Mouse (Mus musculus) retina, embryonic 14.5 days (tissue): Measurements from ENCODE around the gene Wfdc15b.
"Not testable (repeated sequence)": the region's sequence is repeated elsewhere in the genome, so short reads cannot be mapped to it uniquely, and the experiment has no call there.

Source experiments
- DNase-seq: peaks from one replicate; pipeline ENCODE4 v3.0.0-alpha.2; 2015; ENCODE audit warnings: low spot score

Wfdc15b gene

DNA sequence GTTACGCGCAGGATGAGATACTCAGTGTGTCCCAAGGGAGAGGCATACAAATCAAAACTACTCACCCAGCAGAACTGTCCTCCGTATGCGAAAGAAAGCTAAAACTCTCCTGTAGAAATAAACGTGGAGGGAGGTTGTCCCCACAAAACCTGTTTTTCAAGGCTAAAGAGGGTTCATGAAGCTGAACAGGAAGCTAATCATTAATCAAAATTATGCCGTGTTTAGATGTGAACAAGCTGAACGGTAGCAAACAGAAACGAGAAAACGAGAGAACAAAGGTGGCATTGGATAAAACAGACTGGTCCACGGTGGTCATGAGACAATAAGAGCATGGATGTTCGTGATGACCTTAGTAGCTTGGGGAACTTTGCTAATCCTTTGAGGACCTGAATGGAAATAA lies at the start of gene Wfdc15b:
TSS of gene Wfdc15b (minus strand) at position 139 of the 400 bp plus-strand sequence.
- no peak for DNase-seq

- not testable (repeated sequence) for DNase-seq
These were observed 35.1 kb upstream of the Wfdc15b start, which contains the start of gene Svs3b for GRCm38 (mm10) chr2:164256540-164256939. Gene Svs3b, minus strand, starts transcription at chr2:164256640.

GRCm38 (mm10) chr2:164238366-164238765 lies 16.9 kb upstream of the Wfdc15b start, which contains the start of gene Svs2:
Gene Svs2, minus strand, starts transcription at chr2:164238466.
- no peak for DNase-seq

DNA sequence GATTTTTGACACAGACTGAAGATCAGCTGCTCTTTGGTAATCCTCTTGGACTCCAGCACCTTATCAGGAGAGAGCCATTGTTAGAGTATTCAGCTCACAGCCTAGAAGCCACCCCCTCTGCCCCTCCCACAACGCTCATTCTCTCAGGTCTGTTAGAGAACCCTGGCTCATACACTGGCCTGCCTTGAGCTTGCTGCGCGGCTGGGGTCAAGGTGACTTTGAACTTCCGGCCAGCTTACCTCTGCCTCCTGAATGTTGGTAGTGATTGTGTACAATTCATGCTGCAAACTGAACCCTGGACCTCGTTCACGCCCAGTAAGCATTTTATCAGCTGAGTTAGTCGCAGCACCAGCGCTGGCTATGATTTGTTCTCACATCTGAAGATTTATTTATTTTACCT lies 11.2 kb upstream of the Wfdc15b start:
- DNase-seq: no peak

- no peak for DNase-seq
These were observed 7.1 kb upstream of the Wfdc15b start for GRCm38 (mm10) chr2:164228361-164229070.

DNA sequence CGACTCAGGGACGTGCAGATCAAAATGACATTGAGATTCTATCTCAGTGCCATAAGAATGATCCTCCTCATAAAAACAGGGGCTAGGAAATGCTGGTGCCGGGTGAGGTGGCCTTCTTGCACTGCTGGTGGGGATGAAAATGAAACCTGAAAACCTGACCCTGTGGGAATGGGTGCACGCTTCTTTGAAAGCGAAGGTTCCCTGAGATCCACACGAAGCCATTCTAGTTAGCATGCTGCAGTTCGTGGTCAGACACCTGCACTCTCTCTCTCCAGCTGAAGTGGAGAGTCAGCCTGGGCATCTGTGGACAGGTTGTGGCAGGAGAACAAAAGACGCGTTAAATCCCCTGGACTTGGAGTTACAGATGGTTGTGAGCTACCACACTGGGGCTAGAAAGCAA lies 2.2 kb downstream of the Wfdc15b start:
- no peak for DNase-seq

GRCm38 (mm10) chr2:164212711-164213110 lies 8.7 kb downstream of the Wfdc15b start:
- no peak for DNase-seq

GRCm38 (mm10) chr2:164210892-164211291 lies 10.6 kb downstream of the Wfdc15b start:
- no peak for DNase-seq

DNA sequence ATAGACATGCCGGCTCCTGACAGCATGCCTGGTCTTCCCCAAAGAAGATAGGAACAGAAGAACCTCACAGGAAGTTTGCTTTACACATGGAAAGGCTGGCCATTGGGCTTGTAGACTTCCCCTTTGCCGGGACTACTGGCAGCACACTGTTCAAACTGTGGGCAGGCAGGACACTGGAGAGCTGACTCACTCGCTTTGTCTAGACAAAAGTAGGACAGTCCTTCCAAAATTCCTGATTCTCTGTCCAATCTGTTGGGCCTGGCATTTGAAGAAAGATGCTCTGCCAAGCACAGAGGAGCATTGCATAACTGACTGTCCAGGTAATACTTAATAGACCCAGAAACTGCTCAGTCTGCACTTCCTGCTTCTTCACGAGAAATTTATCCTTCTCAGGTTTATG lies 14.8 kb downstream of the Wfdc15b start:
- DNase-seq: no peak

DNA sequence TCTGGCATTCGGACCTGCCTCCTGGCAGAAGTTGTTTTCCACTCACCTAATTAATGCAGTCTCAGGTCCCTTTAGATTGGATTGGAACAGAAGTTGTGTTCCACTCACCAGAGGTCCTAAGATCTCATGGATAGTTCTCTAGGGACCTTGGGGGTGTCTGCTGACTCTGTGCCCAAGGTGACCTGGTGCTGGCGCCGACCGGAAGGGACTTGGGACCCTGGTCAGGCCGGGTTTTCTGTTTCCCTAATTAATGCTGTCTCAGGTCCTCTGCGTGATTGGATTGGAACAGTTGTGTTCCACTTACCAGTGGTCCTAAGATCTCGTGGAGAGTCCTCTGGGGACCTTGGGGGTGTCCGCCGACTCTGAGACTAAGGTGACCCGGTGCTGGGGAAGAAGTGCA lies 15.4 kb downstream of the Wfdc15b start:
- DNase-seq: not testable (repeated sequence)

- no peak for DNase-seq
These were observed 21.7 kb downstream of the Wfdc15b start, which contains the start of gene Wfdc15a for GRCm38 (mm10) chr2:164199626-164200327. Gene Wfdc15a, minus strand, starts transcription at chr2:164200130.

DNA sequence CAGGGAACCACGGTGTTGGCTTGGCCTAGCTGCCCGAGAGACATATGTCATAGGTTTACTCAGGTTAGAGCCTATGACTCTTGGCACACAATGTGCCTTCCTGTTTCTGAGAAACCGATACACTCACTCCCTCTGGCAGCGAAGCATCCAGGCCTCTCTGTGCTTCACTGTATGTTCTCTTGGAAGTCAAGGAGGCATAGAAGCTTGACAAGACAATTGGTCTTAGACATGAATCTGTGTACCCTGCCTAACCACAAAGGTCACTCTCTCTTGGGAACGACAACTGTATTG lies 24.8 kb downstream of the Wfdc15b start:
- DNase-seq: no peak

DNA sequence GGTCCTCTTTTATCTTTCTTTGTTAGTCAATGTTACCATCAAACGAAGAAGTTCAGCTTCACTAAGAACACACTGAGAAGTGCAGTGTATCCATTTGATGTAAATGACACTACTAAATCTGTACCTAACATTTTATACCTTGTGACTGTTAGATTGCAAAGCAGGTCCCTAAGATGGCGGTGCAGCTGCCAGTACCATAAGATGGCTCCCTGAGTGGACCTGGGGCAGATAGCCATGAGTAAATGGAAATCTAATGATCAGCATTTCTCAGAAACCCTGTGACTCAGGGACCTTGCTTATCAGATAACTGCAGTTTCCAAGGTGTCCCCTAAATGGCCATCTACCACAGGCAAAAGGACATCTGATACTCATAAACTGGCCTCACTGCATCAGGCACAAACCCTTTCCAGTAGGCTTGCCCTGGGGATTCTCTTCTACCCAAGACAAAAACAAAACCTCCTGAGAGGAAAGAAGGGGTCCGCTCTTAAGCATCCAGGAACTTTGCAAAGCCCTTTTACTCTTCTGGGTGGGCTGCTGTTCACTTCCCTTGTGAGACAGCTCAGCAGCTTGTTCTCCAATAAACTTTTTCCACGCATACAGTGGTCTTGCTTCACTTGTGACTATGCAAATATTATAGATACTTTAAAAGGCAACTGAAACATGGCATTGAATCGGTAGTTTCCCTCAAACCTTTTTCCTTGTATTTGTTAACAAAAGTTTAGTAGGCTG lies 25.3 kb downstream of the Wfdc15b start:
- no peak for DNase-seq

DNA sequence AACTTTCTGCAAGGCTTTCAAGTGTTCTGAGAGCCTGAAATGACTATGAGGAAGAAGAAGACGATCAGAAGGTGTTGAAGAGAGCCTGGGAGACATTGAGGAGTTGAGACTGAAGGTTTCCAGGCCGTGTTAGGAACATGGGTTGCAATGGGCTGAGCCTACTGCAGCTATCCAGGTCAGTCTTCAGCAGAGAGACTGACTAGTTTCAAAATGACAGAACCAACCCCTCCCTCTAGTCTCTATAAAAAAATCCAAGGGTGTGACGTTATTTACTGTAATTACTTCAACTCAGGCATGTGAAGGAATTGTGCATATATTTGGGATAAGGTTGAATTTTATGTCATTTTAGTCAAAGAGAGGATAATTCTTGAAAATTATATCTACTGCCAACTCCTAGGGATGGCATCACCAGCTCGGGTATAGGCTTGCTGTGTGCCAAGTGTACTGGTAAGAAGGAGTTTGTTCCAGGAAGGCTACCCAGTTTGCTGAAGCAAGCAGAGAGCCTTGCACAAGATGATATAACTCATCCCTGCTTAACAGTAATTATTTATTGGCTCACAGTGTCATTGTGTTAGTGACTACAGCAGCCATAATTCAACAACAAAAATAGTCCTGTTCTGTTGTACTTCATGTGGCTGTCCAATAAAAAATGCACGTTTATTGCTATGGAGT lies 26.4 kb downstream of the Wfdc15b start:
- DNase-seq: no peak

GRCm38 (mm10) chr2:164192279-164192678 lies 29.2 kb downstream of the Wfdc15b start:
- no peak for DNase-seq

DNA sequence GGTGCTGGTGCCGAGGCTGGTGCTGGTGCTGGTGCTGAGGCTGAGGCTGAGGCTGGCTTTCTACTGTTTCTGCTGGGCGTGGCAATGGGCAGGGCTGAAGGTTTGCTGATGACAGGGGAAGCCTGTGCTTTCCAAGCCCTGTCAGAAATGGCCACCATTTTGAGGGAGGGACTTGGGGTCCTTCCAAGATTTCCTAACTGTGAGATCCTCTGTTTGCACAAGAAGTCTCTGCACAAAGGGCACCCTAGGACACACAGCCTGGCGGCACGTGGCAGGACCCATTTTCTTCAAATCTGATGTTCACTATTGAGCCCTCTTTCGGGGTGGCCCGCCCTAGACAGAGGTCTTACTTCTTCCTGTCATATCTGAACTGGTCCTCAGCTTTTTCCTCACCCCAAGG lies 30.9 kb downstream of the Wfdc15b start, which contains the start of gene Wfdc12:
TSS of gene Wfdc12 (minus strand) at position 33 of the 400 bp plus-strand sequence.
- no peak for DNase-seq

GRCm38 (mm10) chr2:164188722-164189121 lies 32.7 kb downstream of the Wfdc15b start:
- DNase-seq: no peak

- DNase-seq: no peak
These were observed 37.2 kb downstream of the Wfdc15b start for GRCm38 (mm10) chr2:164184145-164184719.

DNA sequence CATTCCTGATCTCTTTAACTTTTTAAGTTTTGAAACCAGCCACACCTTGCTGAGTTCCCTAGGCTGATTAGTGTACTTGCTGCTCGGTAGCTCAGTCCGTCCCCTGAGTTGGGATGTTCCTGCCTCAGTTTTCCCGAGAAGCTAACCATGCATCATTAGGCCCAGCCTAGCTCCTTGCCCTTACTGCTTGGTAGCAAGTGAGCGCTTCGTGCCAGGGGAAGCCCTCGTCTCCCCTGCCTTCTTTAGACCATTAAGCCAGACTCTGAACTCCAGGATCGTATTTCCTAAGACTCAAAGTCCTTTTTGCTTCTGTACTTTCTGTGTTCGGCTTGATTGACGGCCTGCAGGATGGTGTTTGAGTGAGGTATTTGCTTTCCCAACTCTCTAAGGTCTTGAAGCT lies 38.1 kb downstream of the Wfdc15b start:
- DNase-seq: no peak

DNA sequence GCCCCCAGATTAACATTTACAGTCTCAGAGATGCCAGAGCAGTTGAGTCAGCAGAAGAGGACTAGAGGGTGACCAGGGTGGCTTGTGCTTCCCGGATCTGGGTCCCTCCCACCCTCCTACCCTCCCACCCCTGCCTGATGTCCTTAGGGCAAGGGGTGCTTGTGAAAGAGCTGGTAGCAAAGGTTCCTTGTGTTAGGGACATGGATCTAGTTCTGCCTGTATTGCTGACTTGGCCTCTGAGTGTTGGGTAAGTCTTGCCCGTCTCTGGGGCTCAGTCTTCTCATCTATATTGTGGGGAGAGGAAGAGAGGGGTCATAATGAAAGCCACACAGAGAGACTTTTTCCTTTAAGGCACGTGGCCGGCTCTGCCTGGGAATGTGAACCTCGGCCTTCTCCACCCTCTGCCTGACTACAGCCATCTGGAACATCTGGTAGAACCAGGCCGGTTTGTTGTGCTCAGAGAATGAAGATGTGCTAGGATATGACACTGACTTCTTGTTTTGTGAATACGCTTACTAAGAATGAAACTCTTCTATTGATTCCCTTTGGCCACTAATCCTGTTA lies 38.7 kb downstream of the Wfdc15b start, which contains the start of gene Wfdc5:
TSS of gene Wfdc5 (minus strand) at position 51 of the 564 bp plus-strand sequence.
- DNase-seq: no peak

- no peak for DNase-seq
These were observed 40.7 kb downstream of the Wfdc15b start for GRCm38 (mm10) chr2:164180770-164181169.
